Mouse (Mus musculus) erythroblast, embryonic 14.5 days (primary cell): Measurements from ENCODE around the gene Ddt. TPM values are rescaled to one million over a fixed set of nuclear protein-coding genes. Genes with fewer than 3 reads are reported as not detected.

Source experiments
- H3K27me3 ChIP-seq: 2 replicates; pipeline ENCODE4 v1.6.1; 2012; ENCODE audit warnings: inconsistent platforms; ENCODE audit not compliant: control insufficient read depth
- H3K36me3 ChIP-seq: 2 replicates; pipeline ENCODE4 v1.6.1; 2012; ENCODE audit warnings: mild to moderate bottlenecking, inconsistent platforms; ENCODE audit not compliant: control insufficient read depth
- H3K4me1 ChIP-seq: 2 replicates; pipeline ENCODE4 v1.6.1; 2012; ENCODE audit warnings: inconsistent platforms; ENCODE audit not compliant: control insufficient read depth
- H3K4me3 ChIP-seq: replicated peaks from 2 replicates; pipeline ENCODE3; 2012; ENCODE audit warnings: moderate library complexity, mild to moderate bottlenecking, inconsistent platforms
- H3K9me3 ChIP-seq: 2 replicates; pipeline ENCODE4 v1.6.1; 2012; ENCODE audit warnings: low read length, inconsistent platforms, mixed read lengths; ENCODE audit not compliant: control insufficient read depth
- GATA1 ChIP-seq: IDR thresholded peaks from 2 replicates; pipeline ENCODE4 v1.6.1; 2012; ENCODE audit warnings: low read length, inconsistent platforms, mixed read lengths
- TAL1 ChIP-seq: IDR thresholded peaks from 3 replicates; pipeline ENCODE4 v1.6.1; 2012; ENCODE audit warnings: low read length, inconsistent platforms, mixed read lengths
- polyA plus RNA-seq: library from polyadenylated mRNA; stranded (reverse); fragments of >175 nt; gene quantifications from 2 replicates; pipeline ENCODE4 v1.2.3, GENCODE M21; 2012

The Ddt gene
- 2.7 and 3.0 TPM in 2 replicates for polyA plus RNA-seq

GRCm38 (mm10) chr10:75772795-75773664, at the start of gene Ddt:
Gene Ddt, minus strand, starts transcription at chr10:75773414.
- H3K27me3 ChIP-seq = peaks cover 14% of the 10 kb centered on the region
- TF ChIP-seq GATA1 (peak; percentile 79), TAL1 (no peak)

GRCm38 (mm10) chr10:75822443-75822842, 49.2 kb upstream of the Ddt start, which contains the start of gene Gstt4:
Gene Gstt4, minus strand, starts transcription at chr10:75822543.
- Histone ChIP-seq H3K9me3 (no peaks in the 10 kb centered on the region), H3K4me1 (no peaks in the 10 kb centered on the region), H3K27me3 (no peaks in the 10 kb centered on the region), H3K36me3 (no peaks in the 10 kb centered on the region), H3K4me3 (no peak within 1 kb of the TSS)
- TF ChIP-seq GATA1 (no peak), TAL1 (no peak)

More at GRCm38 (mm10) chr10:75772795-75773664, at the start of gene Ddt:
- Histone ChIP-seq H3K9me3 (no peaks in the 10 kb centered on the region), H3K4me1 (peaks cover 23% of the 10 kb centered on the region), H3K36me3 (no peaks in the 10 kb centered on the region), H3K4me3 (peak within 1 kb of the TSS; percentile 80)

- TF ChIP-seq GATA1 = no peak
- TF ChIP-seq TAL1 = no peak
- H3K4me1 ChIP-seq = no peaks in the 10 kb centered on the region
- no peak overlapping the region for H3K4me3 ChIP-seq
- H3K9me3 ChIP-seq = no peaks in the 10 kb centered on the region
- H3K36me3 ChIP-seq = no peaks in the 10 kb centered on the region
- H3K27me3 ChIP-seq = 0 out of 2 replicates have a peak, but pooled peaks cover 2% of the 10 kb centered on the region
Measured at GRCm38 (mm10) chr10:75819882-75820281, 46.7 kb upstream of the Ddt start.

GRCm38 (mm10) chr10:75818641-75819040, 45.4 kb upstream of the Ddt start:
- no peaks in the 10 kb centered on the region for H3K36me3 ChIP-seq
- TF ChIP-seq GATA1 = no peak
- TF ChIP-seq TAL1 = no peak

GRCm38 (mm10) chr10:75804217-75804616, 31.0 kb upstream of the Ddt start:
- no peaks in the 10 kb centered on the region for H3K36me3 ChIP-seq
- peaks cover 7% of the 10 kb centered on the region for H3K27me3 ChIP-seq
- H3K4me1 ChIP-seq = peaks cover 3% of the 10 kb centered on the region
- TF ChIP-seq GATA1 (no peak), TAL1 (no peak)
- H3K9me3 ChIP-seq = peaks cover 5% of the 10 kb centered on the region
- H3K4me3 ChIP-seq = no peak overlapping the region

More at GRCm38 (mm10) chr10:75818641-75819040, 45.4 kb upstream of the Ddt start:
- Histone ChIP-seq H3K9me3 (no peaks in the 10 kb centered on the region), H3K4me1 (no peaks in the 10 kb centered on the region), H3K4me3 (no peak overlapping the region), H3K27me3 (0 out of 2 replicates have a peak, but pooled peaks cover 2% of the 10 kb centered on the region)

- peak within 1 kb of the TSS; percentile 65 for H3K4me3 ChIP-seq
Measured at GRCm38 (mm10) chr10:75798176-75798696, 25.0 kb upstream of the Ddt start, which contains the start of gene Gstt1. Gene Gstt1, minus strand, starts transcription at chr10:75798584.

GRCm38 (mm10) chr10:75797619-75798175, 24.5 kb upstream of the Ddt start:
- H3K4me3 ChIP-seq = peak overlapping the region; percentile 65
- TF ChIP-seq TAL1 (no peak), GATA1 (no peak)
- H3K4me1 ChIP-seq = peaks cover 23% of the 10 kb centered on the region
- no peaks in the 10 kb centered on the region for H3K9me3 ChIP-seq
- H3K36me3 ChIP-seq = no peaks in the 10 kb centered on the region
- peaks cover 24% of the 10 kb centered on the region for H3K27me3 ChIP-seq

More at GRCm38 (mm10) chr10:75798176-75798696, 25.0 kb upstream of the Ddt start, which contains the start of gene Gstt1:
- Histone ChIP-seq H3K27me3 (peaks cover 23% of the 10 kb centered on the region), H3K4me1 (peaks cover 23% of the 10 kb centered on the region), H3K36me3 (no peaks in the 10 kb centered on the region), H3K9me3 (no peaks in the 10 kb centered on the region)
- TF ChIP-seq GATA1 (no peak), TAL1 (no peak)

- TF ChIP-seq TAL1 = no peak
- TF ChIP-seq GATA1 = no peak
- Histone ChIP-seq H3K9me3 (no peaks in the 10 kb centered on the region), H3K36me3 (no peaks in the 10 kb centered on the region), H3K27me3 (peaks cover 27% of the 10 kb centered on the region), H3K4me3 (peak overlapping the region; percentile 65), H3K4me1 (peaks cover 23% of the 10 kb centered on the region)
Measured at GRCm38 (mm10) chr10:75796731-75797516, 23.7 kb upstream of the Ddt start.
